Mouse (Mus musculus): ENCODE data around the gene Tbc1d10a. TPM values are rescaled to one million over a fixed set of nuclear protein-coding genes. Genes with fewer than 3 reads are reported as not detected.

Gene Tbc1d10a
- total and polyA plus RNA-seq, 2 experiments from 2014 or later = 33.1 to 42.0 TPM

DNA sequence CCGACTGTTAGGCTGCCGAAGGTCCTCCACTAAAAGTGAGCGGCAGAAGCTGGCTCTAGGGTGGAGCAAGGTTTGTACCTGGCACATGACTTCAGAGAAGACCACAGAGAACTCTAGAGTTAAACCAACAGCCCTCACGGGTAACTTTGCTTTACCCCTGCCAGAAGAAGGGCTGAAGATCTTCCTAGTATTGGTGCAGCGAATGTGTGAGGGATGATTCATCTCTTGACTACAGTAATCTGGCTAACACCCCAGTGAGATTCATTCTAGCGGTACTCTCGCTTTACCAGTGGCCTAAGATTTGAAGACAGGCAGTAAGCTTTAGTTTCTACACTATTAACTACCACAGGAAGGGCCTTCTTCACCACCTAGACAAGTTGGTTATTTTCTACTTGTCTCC is 19.4 kb downstream of the Tbc1d10a start:
- H3K9ac ChIP-seq = no peak overlapping the region
- H3K27me3 ChIP-seq (ENCODE audit: insufficient read depth, low read length) = no peaks in the 10 kb centered on the region
- ATAC-seq (no peak), DNase-seq (no peak)
- no peak for TF ChIP-seq CTCF (IDR thresholded peaks at IDR 0.05; ENCODE audit: low read depth)
- peaks cover 42% of the 10 kb centered on the region for H3K36me3 ChIP-seq (ENCODE audit: insufficient read depth)
- no peak overlapping the region for H3K27ac ChIP-seq (ENCODE audit: low read depth, low read length)
- H3K4me1 ChIP-seq (ENCODE audit: insufficient read depth) = no peaks in the 10 kb centered on the region
- no peaks in the 10 kb centered on the region for H3K9me3 ChIP-seq (ENCODE audit: low read length)
- no peak overlapping the region for H3K4me2 ChIP-seq (ENCODE audit: low read depth)
- H3K4me3 ChIP-seq (ENCODE audit: low read depth, low read length) = no peak overlapping the region
- 90% methylated on average over 7 of the region's 7 CpGs for WGBS

- Histone ChIP-seq H3K36me3 (ENCODE audit: insufficient read depth) (peaks cover 47% of the 10 kb centered on the region), H3K9ac (no peak overlapping the region), H3K4me2 (ENCODE audit: low read depth) (no peak overlapping the region), H3K27ac (ENCODE audit: low read depth, low read length) (no peak overlapping the region), H3K9me3 (ENCODE audit: low read length) (no peaks in the 10 kb centered on the region), H3K4me3 (ENCODE audit: low read depth, low read length) (no peak overlapping the region), H3K4me1 (ENCODE audit: insufficient read depth) (no peaks in the 10 kb centered on the region), H3K27me3 (ENCODE audit: insufficient read depth, low read length) (no peaks in the 10 kb centered on the region)
- 89% methylated on average over 6 of the region's 6 CpGs for WGBS
- ATAC-seq = no peak
- no peak for DNase-seq
- TF ChIP-seq CTCF (IDR thresholded peaks at IDR 0.05; ENCODE audit: low read depth) = no peak
Observed at GRCm38 (mm10) chr11:4206563-4206962, 20.0 kb downstream of the Tbc1d10a start.

GRCm38 (mm10) chr11:4207655-4208054 is 21.1 kb downstream of the Tbc1d10a start:
- no peak for DNase-seq
- H3K36me3 ChIP-seq (ENCODE audit: insufficient read depth) = peaks cover 55% of the 10 kb centered on the region
- 92% methylated on average over 9 of the region's 9 CpGs for WGBS

DNA sequence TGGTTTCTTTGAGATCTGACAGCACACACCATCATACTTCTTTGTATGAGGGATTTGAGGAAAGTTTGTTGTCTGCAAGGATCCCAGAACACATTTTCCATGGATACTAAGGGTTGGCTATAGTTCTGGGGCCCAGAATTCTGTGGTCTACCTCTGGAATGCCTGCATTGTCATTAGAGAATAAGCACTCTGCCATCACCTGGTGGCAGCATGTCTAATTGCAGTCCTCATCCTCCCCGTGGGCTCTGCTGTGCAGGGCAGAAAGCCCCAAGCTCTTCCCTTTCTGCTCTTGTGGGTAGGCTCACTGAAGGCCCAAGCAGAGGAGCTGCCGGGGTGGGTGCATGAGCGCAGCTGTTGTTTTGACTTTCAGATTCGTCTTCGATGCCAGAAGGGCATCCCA is 23.0 kb downstream of the Tbc1d10a start:
- ATAC-seq (no peak), DNase-seq (no peak)
- no peaks in the 10 kb centered on the region for H3K27me3 ChIP-seq (ENCODE audit: insufficient read depth, low read length)
- H3K27ac ChIP-seq (ENCODE audit: low read depth, low read length) = no peak overlapping the region
- no peak overlapping the region for H3K9ac ChIP-seq
- no peaks in the 10 kb centered on the region for H3K4me1 ChIP-seq (ENCODE audit: insufficient read depth)
- WGBS = 80% methylated on average over 5 of the region's 5 CpGs
- H3K36me3 ChIP-seq (ENCODE audit: insufficient read depth) = peaks cover 72% of the 10 kb centered on the region
- no peak overlapping the region for H3K4me2 ChIP-seq (ENCODE audit: low read depth)
- no peak overlapping the region for H3K4me3 ChIP-seq (ENCODE audit: low read depth, low read length)
- H3K9me3 ChIP-seq (ENCODE audit: low read length) = no peaks in the 10 kb centered on the region
- peak; percentile 41 for TF ChIP-seq CTCF (IDR thresholded peaks at IDR 0.05; ENCODE audit: low read depth)

More at GRCm38 (mm10) chr11:4207655-4208054, 21.1 kb downstream of the Tbc1d10a start:
- no peak for TF ChIP-seq CTCF (IDR thresholded peaks at IDR 0.05; ENCODE audit: low read depth)
- no peak overlapping the region for H3K4me2 ChIP-seq (ENCODE audit: low read depth)
- H3K4me1 ChIP-seq (ENCODE audit: insufficient read depth) = no peaks in the 10 kb centered on the region
- H3K4me3 ChIP-seq (ENCODE audit: low read depth, low read length) = no peak overlapping the region
- H3K27ac ChIP-seq (ENCODE audit: low read depth, low read length) = no peak overlapping the region
- no peaks in the 10 kb centered on the region for H3K27me3 ChIP-seq (ENCODE audit: insufficient read depth, low read length)
- ATAC-seq = no peak
- no peak overlapping the region for H3K9ac ChIP-seq
- no peaks in the 10 kb centered on the region for H3K9me3 ChIP-seq (ENCODE audit: low read length)

DNA sequence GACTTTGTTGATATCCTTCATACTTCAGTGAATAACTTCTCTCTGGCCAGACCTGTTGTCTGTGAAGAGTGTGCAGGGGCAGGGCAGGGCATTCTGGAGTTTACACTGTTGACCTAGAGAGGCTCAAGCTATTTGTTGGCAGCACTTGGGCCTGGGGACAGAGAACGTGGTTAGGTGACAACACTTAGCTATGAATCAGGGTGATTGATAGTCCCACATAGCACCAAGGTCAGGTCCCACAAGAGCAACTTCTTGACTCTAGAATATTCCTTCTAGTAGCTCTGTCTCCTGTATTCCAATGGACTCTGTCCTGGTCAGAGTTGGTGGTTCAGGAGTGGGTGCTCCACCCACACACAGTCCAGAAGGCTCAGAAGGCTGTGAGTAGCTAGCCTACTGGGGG is 24.2 kb downstream of the Tbc1d10a start:
- H3K9ac ChIP-seq = no peak overlapping the region
- no peak for ATAC-seq
- DNase-seq = no peak
- 91% methylated on average over 1 of the region's 1 CpGs for WGBS
- no peak for TF ChIP-seq CTCF (IDR thresholded peaks at IDR 0.05; ENCODE audit: low read depth)
- no peak overlapping the region for H3K4me2 ChIP-seq (ENCODE audit: low read depth)
- H3K4me1 ChIP-seq (ENCODE audit: insufficient read depth) = no peaks in the 10 kb centered on the region
- peaks cover 84% of the 10 kb centered on the region for H3K36me3 ChIP-seq (ENCODE audit: insufficient read depth)
- H3K9me3 ChIP-seq (ENCODE audit: low read length) = no peaks in the 10 kb centered on the region
- H3K4me3 ChIP-seq (ENCODE audit: low read depth, low read length) = no peak overlapping the region
- H3K27me3 ChIP-seq (ENCODE audit: insufficient read depth, low read length) = no peaks in the 10 kb centered on the region
- no peak overlapping the region for H3K27ac ChIP-seq (ENCODE audit: low read depth, low read length)

- Histone ChIP-seq H3K4me3 (ENCODE audit: low read depth, low read length) (no peak overlapping the region), H3K9me3 (ENCODE audit: low read length) (0 out of 2 replicates have a peak, but pooled peaks cover 6% of the 10 kb centered on the region), H3K4me1 (ENCODE audit: insufficient read depth) (no peaks in the 10 kb centered on the region; the same call in 1 of the 2 replicates), H3K27me3 (ENCODE audit: insufficient read depth, low read length) (no peaks in the 10 kb centered on the region; the same call in 1 of the 2 replicates), H3K27ac (ENCODE audit: low read depth, low read length) (no peak overlapping the region), H3K9ac (no peak overlapping the region), H3K4me2 (ENCODE audit: low read depth) (no peak overlapping the region), H3K36me3 (ENCODE audit: insufficient read depth) (peaks cover 64% of the 10 kb centered on the region)
- ATAC-seq = no peak
- WGBS = 95% methylated on average over 10 of the region's 10 CpGs
- TF ChIP-seq CTCF (IDR thresholded peaks at IDR 0.05; ENCODE audit: low read depth) = no peak
- no peak for DNase-seq
Observed at GRCm38 (mm10) chr11:4213107-4213506, 26.5 kb downstream of the Tbc1d10a start.

GRCm38 (mm10) chr11:4214572-4214971 is 28.0 kb downstream of the Tbc1d10a start:
- 96% methylated on average over 14 of the region's 14 CpGs for WGBS
- Histone ChIP-seq H3K4me3 (ENCODE audit: low read depth, low read length) (no peak overlapping the region), H3K36me3 (ENCODE audit: insufficient read depth) (peaks cover 53% of the 10 kb centered on the region), H3K4me2 (ENCODE audit: low read depth) (no peak overlapping the region), H3K27ac (ENCODE audit: low read depth, low read length) (no peak overlapping the region), H3K9ac (no peak overlapping the region), H3K4me1 (ENCODE audit: insufficient read depth) (no peaks in the 10 kb centered on the region; the same call in 1 of the 2 replicates), H3K9me3 (ENCODE audit: low read length) (0 out of 2 replicates have a peak, but pooled peaks cover 6% of the 10 kb centered on the region), H3K27me3 (ENCODE audit: insufficient read depth, low read length) (no peaks in the 10 kb centered on the region; the same call in 1 of the 2 replicates)
- ATAC-seq = no peak
- DNase-seq = no peak
- no peak for TF ChIP-seq CTCF (IDR thresholded peaks at IDR 0.05; ENCODE audit: low read depth)

All from forebrain, postnatal 0 days (tissue).